ENCODE assay signal across 16 mouse cellular contexts in the genomic region with DNA sequence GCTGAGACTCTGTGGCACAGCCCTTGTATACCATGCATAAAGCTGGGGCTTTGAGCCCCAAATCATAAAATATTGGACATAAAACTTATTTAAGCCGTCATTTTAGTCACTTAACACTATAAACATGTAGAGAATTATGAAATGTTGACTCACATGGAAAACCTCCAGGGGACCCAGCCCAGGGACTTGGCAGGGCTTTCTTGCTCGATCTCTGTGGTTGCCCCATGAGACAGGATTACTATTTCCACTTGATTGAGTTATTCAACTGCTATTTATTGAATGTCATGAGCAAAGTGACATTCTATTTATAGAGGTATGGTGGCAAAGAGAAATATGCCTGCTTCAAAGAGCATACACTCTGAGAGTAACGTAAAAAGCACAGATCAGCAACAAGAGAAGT. TPM values are rescaled to one million over a fixed set of nuclear protein-coding genes. Genes with fewer than 3 reads are reported as not detected.
DNase-seq lines count a peak whose midpoint lies in the region.
"Had no signal": no experiment of that assay in that cellular context is flagged by ENCODE, and none has a peak within 500 bp of the region (broad histone marks: within the 10 kb centered on the region; RNA-seq: fewer than 3 reads in every experiment).

No protein-coding gene starts in this region.

- intact Hi-C loops in heart, postnatal 14 days (cut with DNase I): no loop called here

- peak; percentile 15 to 19 for DNase-seq in lung, adult 18-20 months
- no peak for DNase-seq in lung, postnatal 10 days
- peak; percentile 76 for DNase-seq in adipocyte (ENCODE audit: low spot score)
- DNase-seq in gastrocnemius, adult 8-10 months (ENCODE audit: low spot score in 2 of 2): peak; percentile 47 to 55
- DNase-seq in heart, postnatal 14 days: peak; percentile 28 to 31
- no peak for DNase-seq in cerebellum, adult 9-10 months
- DNase-seq in cerebellum, adult 18-20 months: no peak
- DNase-seq in thymus, adult 18-20 months: no peak
- DNase-seq: cerebellum, adult 9-11 months; liver; right cerebral cortex, postnatal 14 days; thymus, postnatal 14 days had no signal

RNA-seq across cellular contexts. Expression of a gene that starts 46.2 kb away (rescaled TPM):
- total RNA-seq in gastrocnemius, adult 8-10 months (2022): 1 to 10 TPM in 3 of 4 experiments, under 1 TPM in 1; 0.94 to 2.3 (median 1.6) TPM
- 1 to 10 TPM; 3.6 to 4.3 TPM for total RNA-seq in heart, postnatal 14 days (2021)
- total RNA-seq: CH12.LX; megakaryocyte progenitor cell, adult 5-6 weeks; neutrophil, adult 5-6 weeks had no signal

RNA-seq across cellular contexts. Expression of a gene that starts 53.3 kb away (rescaled TPM):
- total RNA-seq in gastrocnemius, adult 8-10 months (2022): not detected
- not detected for total RNA-seq in heart, postnatal 14 days (2021)
- total RNA-seq: CH12.LX; megakaryocyte progenitor cell, adult 5-6 weeks; neutrophil, adult 5-6 weeks had no signal

RNA-seq across cellular contexts. Expression of a gene that starts 57.4 kb away (rescaled TPM):
- not detected for total RNA-seq in gastrocnemius, adult 8-10 months (2022)
- total RNA-seq in heart, postnatal 14 days (2021): not detected
- total RNA-seq: CH12.LX; left cerebral cortex, postnatal 10 days; megakaryocyte progenitor cell, adult 5-6 weeks; neutrophil, adult 5-6 weeks had no signal

Comparison
In these comparisons a context has a peak if more than half of its experiments do, and no peak if none do; other contexts are left out.
1. DNase-seq: peak in lung, adult 18-20 months (2 of 2), adipocyte (single experiment), gastrocnemius, adult 8-10 months (2 of 2) and heart, postnatal 14 days (2 of 2); none in lung, postnatal 10 days (single experiment), cerebellum, adult 9-10 months (single experiment), cerebellum, adult 18-20 months (0 of 2) and thymus, adult 18-20 months (0 of 2).